Mouse (Mus musculus) neutrophil, adult 5-6 weeks (primary cell): ENCODE measurements around the gene Ankrd23. TPM values are rescaled to one million over a fixed set of nuclear protein-coding genes. Genes with fewer than 3 reads are reported as not detected.

Source experiments
- ATAC-seq: fragments of 151-379, 151-347 bp; 2 replicates; pipeline ENCODE4 v1.8.0; 2017; ENCODE audit warnings: mild to moderate bottlenecking, moderate TSS enrichment; ENCODE audit not compliant: insufficient number of reproducible peaks, poor library complexity, low FRiP score, severe bottlenecking; ENCODE audit errors: extremely low read depth
- total RNA-seq: library from RNA; stranded (forward); fragments of 200-1000 nt; gene quantifications from 2 replicates; pipeline ENCODE4 v1.2.3, GENCODE M21; 2017

Gene Ankrd23
- total RNA-seq, 1 experiment from 2014 or later = 18.6 TPM

DNA sequence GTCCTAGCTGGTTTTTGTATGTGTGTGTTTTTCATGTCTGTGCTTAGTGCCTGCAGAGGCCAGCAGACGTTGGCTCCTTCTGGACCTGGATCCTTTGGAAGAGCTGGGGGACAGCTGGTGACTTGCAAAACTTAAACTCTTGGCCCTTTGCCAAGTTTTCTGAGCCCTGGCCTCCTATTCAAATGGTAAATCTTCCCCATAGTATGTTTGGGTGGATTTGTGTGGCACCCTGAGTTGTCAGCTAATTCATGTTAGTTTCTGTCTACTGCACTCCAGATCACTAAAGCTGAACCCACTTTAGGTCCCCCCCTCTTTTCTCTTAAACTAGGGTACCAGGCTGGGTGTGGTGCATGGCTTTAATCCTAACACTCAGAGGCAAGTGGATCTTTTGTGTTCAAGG, 8.3 kb downstream of the Ankrd23 start:
- no peak for ATAC-seq

- no peak for ATAC-seq
Measured at GRCm38 (mm10) chr1:36526903-36527302, 9.8 kb downstream of the Ankrd23 start.

DNA sequence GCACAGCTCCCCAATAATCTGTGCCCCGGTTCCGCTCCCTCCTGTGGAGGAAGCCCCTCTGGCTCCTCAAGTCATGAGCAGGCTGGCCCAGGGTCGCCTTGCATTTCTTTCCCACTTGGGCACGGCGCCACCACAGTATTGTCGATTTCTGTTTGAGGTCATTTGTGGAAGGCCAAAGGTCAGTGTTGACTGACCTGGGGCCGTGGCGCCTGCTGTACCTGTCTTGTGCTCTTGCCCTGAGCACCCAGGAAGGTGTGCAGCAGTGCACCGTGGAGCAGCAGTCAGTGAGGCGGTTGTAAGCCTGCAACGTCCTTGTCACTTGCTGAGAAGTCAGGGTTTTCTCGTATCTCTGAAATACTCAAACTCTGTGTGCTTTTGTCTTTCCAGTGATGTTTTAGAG, 10.9 kb downstream of the Ankrd23 start:
- ATAC-seq = no peak

- ATAC-seq = no peak
Measured at GRCm38 (mm10) chr1:36524058-36524457, 12.6 kb downstream of the Ankrd23 start.

GRCm38 (mm10) chr1:36523332-36524013, 13.2 kb downstream of the Ankrd23 start:
- ATAC-seq = no peak

DNA sequence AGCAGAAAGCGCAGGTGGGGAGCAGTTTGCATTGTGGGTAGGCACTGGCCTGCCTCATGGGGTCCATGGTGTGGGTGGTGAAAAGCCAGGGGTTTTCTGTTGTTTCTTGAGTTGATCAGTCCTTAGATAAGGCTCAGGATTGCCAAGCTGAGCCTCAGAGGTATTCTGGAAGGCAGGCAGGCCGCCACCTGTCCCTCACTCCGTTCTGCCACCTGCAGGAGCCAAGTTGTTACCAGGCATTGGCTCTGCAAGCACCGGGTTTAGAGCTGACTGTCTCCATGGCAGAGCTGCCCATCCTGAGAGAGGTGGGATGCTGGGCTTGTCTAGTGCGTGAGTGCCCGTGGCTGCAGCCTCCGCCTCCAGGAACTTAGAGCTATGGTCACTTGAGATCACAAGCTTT, 14.5 kb downstream of the Ankrd23 start:
- no peak for ATAC-seq

GRCm38 (mm10) chr1:36519626-36520025, 17.1 kb downstream of the Ankrd23 start:
- ATAC-seq = no peak

- no peak for ATAC-seq
Measured at GRCm38 (mm10) chr1:36518259-36518658, 18.4 kb downstream of the Ankrd23 start.

DNA sequence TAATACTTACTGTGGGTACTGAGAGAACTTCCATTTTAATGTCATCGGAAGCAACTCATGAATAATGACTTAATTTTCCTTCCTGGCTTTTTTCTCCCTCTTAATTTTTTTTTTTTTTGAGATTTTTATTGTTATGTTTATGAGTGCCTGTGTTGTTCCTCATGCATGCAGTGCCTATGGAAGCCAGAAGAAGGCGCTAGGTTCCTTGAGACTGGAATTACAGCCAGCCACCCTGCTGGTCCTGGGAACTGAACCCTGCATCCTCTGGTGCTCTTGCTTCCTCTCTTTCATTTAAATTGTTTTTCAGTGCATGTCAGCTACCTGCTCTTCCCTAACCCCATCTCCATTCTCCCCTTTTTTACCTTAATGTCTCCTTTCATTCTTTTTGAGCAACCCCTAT, 23.0 kb downstream of the Ankrd23 start:
- no peak for ATAC-seq

- no peak for ATAC-seq
Measured at GRCm38 (mm10) chr1:36513310-36513709, 23.4 kb downstream of the Ankrd23 start.

GRCm38 (mm10) chr1:36512966-36513280, 23.8 kb downstream of the Ankrd23 start:
- no peak for ATAC-seq

DNA sequence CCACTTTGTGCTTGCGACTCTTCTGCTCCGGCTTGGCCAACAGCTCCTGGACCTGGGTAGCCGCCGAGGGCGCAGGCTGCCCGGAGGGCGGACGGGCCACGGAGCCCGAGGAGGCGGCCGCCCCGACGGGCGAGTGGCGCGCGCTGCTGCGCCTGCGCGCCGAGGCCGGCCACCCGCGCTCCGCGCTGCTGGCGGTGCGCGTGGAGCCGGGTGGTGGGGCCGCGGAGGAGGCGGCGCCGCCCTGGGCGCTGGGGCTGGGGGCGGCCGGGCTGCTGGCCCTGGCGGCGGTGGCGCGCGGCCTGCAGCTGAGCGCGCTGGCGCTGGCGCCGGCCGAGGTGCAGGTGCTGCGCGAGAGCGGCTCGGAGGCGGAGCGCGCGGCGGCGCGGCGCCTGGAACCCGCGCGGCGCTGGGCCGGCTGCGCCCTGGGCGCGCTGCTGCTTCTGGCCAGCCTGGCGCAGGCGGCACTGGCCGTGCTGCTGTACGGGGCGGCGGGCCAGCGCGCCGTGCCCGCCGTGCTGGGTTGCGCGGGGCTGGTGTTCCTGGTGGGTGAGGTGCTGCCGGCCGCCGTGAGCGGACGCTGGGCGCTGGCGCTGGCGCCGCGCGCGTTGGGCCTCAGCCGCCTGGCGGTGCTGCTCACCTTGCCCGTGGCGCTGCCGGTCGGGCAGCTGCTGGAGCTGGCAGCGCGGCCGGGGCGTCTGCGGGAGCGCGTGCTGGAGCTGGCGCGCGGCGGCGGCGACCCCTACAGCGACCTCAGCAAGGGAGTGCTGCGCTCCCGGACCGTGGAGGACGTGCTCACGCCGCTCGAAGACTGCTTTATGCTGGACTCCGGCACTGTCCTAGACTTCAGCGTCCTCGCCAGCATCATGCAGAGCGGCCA, 24.4 kb downstream of the Ankrd23 start:
- no peak for ATAC-seq

DNA sequence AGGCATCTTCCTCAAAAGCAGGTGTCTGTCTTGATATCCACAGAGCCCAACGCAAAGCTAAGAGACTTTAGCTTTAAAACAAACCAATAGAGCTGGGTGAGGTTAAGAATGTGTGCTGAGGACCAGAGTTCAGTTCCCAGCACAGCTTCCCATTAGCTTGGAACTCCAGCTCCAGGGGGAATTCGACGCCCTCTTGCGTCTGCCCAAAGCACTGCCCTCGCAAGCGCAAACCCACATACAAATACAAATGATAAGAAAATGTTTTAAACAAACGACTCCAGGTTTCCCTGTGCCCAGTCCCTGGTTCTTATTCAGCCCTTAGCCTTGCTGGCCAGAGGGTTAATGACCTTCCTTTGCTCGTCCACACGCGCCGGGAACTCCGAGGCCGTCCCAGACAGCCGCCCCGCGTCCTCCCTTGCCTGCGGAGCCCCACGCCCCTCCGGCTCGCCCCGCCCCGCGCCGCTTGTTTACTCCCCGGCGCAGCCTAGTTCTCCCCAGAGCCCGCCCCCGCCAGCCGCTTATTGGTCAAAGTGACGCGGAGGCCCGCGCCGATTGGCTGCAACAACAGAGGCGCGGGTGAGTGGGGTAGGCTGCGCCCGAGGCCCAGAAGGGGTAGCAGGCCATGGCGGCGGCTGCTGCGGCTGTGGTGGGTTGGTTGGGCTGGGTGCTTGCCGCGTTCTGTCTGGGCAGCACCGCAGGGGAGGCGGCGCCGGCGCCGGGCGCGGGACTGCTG, 25.2 kb downstream of the Ankrd23 start, which contains the start of gene Cnnm3:
TSS of gene Cnnm3 (plus strand) at position 579 of the 733 bp plus-strand sequence.
- ATAC-seq = peak; percentile 93

DNA sequence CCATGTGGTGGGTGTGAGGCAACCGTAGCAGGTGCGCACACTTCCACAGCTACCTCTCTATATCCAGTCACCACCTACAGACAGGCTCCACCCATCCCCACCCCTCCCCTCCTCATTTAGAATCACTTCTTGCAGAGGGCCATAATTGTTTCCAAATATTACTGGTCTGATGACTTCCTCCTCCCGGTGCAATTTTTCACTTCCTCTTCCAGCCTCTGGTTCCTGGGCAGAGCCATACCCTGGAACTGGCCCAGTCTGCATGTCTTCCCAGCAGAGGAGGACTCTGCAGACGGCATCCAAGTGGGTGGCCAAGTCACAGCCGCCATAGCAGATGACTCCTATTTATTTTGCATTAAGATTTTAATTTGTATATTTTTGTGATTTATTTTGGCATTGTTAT, 28.4 kb downstream of the Ankrd23 start:
- ATAC-seq = peak; percentile 31; the same call in 1 of the 2 replicates

GRCm38 (mm10) chr1:36501261-36501660, 35.4 kb downstream of the Ankrd23 start:
- ATAC-seq = peak; percentile 76

DNA sequence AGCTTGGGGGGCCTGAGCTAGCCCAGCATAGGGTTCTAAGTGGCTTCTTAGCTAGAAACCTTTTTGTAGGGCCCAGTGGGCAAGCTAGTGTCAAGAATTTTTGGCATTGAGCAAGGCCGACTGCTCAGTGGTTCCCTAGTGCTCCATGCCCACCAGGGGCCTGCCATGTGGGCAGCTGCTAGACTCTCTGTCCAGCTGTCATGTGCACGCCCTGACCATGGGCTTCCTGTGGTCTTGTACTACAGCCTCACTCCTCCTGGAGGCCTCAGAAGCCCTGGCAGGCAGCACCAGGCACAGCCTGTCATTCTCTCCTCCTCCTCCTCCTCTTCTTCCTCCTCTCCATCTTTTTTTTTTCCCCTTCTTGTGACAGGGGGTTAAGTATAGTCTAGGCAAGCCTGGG, 39.4 kb downstream of the Ankrd23 start:
- no peak for ATAC-seq

DNA sequence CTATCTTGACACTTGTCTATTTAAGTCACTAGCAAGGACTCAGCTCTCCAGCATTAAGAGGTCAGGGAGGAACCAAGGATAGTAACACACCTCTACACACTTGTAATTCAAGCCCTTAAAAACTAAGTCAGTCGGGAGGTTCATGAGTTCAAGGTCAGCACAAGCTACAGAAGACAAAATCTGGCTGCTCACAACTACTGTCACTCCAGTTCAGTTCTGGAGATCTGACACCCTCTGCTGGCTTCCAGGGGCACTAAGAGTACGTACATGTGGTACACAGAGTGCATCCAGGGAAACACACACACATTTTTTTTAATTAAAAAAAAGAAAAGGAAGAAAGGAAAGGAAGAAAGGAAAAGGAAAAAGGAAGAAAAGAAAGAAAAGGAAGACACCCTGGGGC, 40.0 kb downstream of the Ankrd23 start:
- ATAC-seq = no peak

- no peak for ATAC-seq
Measured at GRCm38 (mm10) chr1:36493299-36493698, 43.4 kb downstream of the Ankrd23 start.

DNA sequence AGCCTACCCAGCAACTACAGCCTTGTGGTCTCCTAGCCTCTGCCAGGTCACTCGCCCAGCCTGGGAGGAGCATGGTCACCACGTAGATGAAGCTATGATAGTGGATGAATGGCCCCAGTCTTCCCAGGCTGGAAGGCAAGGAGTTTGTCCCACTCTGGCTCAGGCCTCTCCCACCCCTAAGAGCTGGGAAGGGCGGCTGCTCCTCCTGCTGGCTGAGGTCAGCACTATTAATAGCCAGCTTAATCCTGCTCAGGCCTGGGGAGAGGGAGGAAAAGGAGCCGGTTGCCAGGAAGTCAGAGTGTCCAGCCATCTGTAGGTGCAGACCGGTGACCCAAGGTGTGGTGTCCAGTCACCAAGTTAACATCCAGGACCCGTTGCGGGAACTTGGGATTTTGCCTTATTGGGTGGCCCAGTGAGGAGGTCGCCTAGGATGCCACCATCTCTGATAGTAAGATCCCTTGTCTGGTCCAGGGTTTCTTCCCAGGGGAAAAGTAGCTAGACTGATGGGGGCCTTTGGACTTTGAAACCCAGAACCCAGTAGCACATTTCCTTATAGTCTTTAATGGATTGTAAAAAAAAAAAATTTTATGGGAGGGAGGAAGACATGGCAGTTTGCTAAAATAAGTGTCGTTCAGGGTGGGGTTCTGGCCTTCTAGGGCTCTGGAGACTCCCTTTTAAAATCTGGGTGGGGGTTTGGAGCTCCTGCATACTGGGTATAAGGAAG, 44.1 kb downstream of the Ankrd23 start:
- no peak for ATAC-seq
